Mouse (Mus musculus) embryo, embryonic 10.5 days (tissue): Measurements from ENCODE around the gene Pidd1.

Experiments
- DNase-seq: peaks from one replicate; pipeline ENCODE4 v3.0.0-alpha.2; 2015; ENCODE audit warnings: low spot score

The Pidd1 gene

GRCm38 (mm10) chr7:141443828-141444237 lies at the start of gene Pidd1:
TSS of gene Pidd1 (minus strand) at chr7:141444025.
- peak; percentile 90 for DNase-seq

- DNase-seq: no peak
These were observed 48.9 kb upstream of the Pidd1 start for GRCm38 (mm10) chr7:141492738-141493137.

- peak; percentile 10 for DNase-seq
These were observed 47.3 kb upstream of the Pidd1 start for GRCm38 (mm10) chr7:141491151-141491550.

GRCm38 (mm10) chr7:141487141-141487540 lies 43.3 kb upstream of the Pidd1 start:
- no peak for DNase-seq

GRCm38 (mm10) chr7:141486239-141486638 lies 42.4 kb upstream of the Pidd1 start:
- no peak for DNase-seq

- DNase-seq: no peak
These were observed 41.8 kb upstream of the Pidd1 start for GRCm38 (mm10) chr7:141485606-141486005.

- DNase-seq: no peak
These were observed 41.4 kb upstream of the Pidd1 start for GRCm38 (mm10) chr7:141485186-141485585.

GRCm38 (mm10) chr7:141484186-141485120 lies 40.6 kb upstream of the Pidd1 start:
- no peak for DNase-seq

GRCm38 (mm10) chr7:141483114-141483653 lies 39.4 kb upstream of the Pidd1 start:
- no peak for DNase-seq

- DNase-seq: no peak
These were observed 38.8 kb upstream of the Pidd1 start for GRCm38 (mm10) chr7:141482531-141483024.

GRCm38 (mm10) chr7:141481498-141482401 lies 37.9 kb upstream of the Pidd1 start:
- DNase-seq: peak; percentile 81

GRCm38 (mm10) chr7:141480842-141481497 lies 37.1 kb upstream of the Pidd1 start:
- peak; percentile 85 for DNase-seq

- DNase-seq: no peak
These were observed 34.5 kb upstream of the Pidd1 start for GRCm38 (mm10) chr7:141478270-141478748.

GRCm38 (mm10) chr7:141477578-141478269 lies 33.9 kb upstream of the Pidd1 start:
- DNase-seq: no peak

- no peak for DNase-seq
These were observed 33.2 kb upstream of the Pidd1 start for GRCm38 (mm10) chr7:141476981-141477370.

GRCm38 (mm10) chr7:141476226-141476980 lies 32.6 kb upstream of the Pidd1 start:
- DNase-seq: peak; percentile 69

DNA sequence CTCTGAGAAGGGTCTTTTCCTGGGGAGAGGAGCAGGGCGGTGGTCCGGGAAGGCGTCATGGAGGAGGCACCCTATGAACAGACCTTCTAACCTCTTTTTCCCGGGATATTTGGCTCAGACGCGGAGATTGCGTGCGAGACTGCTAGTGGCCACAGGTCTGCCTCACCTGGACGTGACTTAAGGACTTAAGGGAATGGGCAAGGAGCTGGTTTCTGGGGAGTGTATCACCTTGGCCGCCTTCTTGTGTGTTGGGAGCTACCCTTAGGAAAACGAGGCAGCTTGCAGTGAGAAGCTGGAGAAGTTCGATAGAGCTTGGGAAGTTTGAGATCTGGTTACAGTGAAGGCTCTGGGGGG lies 32.0 kb upstream of the Pidd1 start:
- no peak for DNase-seq

DNA sequence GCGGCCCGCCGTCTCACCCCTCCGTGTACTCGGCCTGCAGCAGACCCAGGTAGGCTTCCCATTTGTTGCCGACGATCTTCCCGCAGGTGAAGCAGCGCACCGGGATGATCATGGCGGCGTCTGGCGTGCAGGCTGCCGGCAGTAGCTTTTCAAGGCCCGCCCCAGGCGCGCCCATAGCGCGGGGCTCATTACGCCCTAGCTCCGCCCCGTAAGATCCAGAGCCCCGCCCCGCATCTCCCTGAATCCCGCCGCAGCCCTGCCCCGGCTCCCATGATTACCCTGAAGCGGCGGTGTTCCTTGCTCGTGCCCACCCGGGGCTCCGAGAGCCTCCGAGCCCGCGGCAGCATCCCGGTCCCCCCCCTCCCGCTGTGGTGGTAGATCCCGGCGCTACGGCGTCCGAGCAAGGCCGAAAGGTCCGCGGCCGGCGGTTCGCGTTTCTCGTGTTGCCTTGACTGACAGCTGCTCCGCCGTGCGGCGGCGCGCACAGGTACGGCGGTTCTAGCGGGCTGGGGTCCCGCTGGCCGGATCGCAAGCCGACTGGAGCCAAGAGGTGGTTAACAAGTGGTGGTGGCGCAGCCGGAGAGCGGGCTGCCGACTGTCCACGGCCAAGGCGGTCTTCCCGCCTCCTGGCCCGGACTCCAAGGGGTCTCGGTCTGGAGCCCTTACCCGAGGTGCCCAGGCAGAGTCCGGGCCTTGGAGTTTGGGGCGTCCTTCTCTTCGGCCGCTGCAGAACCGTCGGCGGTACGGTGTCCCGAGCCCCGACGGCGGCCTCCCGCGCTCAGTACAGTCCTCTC lies 31.4 kb upstream of the Pidd1 start, which contains the start of the genes Polr2l and Tspan4:
TSS of gene Polr2l (minus strand) at position 122 of the 794 bp plus-strand sequence.
TSS of gene Tspan4 (plus strand) at position 230 of the 794 bp plus-strand sequence.
- DNase-seq: peak; percentile 89

DNA sequence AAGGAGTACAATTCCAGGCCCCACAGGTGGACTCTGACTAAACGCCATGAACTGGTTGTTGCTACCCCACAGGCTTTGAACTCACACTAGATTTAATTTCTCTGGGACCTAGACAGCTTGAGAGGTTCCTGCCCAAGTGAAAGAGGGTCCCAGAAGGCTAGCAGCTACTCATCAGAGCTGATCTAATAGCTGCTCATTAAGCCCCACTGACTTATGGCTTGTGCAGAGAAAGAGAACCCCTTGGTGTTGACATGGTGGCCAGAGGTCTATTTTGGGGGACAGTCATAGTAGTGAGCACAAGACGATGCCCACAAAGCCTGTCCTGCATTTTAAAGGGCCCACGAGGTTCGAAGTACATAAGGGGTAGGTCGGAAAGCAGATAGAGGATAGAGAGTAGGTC lies 30.3 kb upstream of the Pidd1 start:
- DNase-seq: no peak
